Mouse (Mus musculus): ENCODE results near the gene Trmo.

Trmo gene

DNA sequence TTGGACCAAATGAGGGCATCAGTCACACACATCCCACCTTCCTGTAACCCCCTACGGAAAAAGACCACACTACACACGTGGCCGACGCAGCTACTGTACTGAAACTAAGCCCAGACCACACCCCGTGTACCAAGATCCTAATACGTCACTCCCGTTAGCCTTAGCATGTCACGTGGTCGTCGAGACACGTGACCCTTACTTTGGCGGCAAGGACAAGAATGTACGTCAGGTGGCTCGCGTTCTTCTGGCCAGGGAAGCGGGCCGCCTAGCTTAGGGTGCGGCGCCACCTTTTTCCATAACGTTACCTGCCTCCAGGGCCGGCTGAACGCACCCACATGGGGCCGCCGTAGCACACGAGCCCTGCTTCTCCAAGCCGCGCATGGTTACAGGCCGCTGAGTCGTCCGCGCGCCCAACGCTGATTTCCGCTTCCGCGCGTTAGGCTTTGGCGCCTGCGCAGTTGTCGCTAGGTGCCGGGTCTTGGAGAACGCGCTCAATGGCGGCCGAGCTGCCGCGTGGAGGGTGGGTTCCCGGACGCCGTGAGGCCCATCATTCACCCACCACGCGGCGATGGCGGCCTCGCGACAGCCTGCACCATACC lies at the start of gene Trmo:
Gene Trmo, minus strand, starts transcription at position 425 of the 599 bp plus-strand sequence.
- peak; percentile 97 for DNase-seq

DNA sequence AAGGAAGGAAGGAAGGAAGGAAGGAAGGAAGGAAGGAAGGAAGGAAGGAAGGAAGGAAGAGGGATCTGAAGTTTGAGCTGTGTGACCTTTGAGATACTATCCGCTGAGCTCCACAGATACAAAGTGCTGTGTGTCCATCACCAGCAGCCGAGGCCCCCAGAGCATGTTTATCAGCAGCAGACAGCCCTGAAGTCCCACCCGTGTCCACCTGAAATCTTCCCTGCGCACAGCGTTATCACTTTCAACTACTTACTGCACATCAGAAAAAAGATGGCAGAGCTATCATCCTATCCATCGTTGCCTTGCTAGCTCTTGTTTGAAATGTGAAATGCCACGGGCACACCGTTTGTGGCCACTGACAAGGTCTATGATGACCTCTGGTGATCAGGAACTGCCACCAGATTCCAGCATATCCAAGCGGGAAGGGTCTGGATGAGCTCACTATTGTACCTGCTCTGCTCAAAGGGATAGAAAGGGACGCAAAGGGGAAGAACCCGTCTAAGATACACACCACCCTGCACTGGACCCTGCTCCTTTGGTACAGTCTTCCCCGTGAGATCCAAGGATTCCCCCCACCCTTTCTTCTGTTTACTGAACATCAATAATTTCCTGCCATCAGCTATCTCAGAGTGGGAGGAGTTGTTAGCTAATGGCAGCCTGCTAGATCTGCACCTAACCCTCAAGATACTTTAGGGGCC lies 43.3 kb upstream of the Trmo start:
- no peak for DNase-seq

DNA sequence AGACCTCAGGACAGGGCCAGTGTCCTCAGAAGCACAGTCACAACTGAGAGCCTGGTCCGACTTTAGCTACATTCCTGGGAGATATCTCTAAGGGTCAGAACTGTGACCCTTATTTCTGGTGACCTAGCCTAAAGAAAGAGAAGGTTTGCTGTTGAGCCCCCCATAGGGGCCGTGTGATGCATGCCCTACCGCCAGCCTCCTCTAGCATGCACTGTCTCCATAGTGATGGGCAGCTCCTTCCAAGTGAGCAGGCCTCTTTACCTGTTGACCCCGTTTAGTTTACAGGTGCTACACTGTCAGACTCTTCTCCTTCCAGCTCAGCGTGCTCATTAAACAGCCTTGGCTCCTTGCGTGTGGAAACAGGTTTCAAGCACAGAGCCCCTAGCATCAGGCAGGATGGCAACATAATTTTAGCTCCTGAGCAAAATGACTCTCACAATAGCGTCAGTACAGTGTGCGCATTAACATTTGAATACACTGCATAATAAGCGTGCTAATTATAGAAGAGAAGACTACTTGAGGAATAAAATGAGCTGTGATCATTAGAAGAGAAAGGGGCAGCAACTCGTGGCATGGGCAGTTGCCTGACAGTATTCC lies 39.8 kb upstream of the Trmo start:
- DNase-seq: no peak

DNA sequence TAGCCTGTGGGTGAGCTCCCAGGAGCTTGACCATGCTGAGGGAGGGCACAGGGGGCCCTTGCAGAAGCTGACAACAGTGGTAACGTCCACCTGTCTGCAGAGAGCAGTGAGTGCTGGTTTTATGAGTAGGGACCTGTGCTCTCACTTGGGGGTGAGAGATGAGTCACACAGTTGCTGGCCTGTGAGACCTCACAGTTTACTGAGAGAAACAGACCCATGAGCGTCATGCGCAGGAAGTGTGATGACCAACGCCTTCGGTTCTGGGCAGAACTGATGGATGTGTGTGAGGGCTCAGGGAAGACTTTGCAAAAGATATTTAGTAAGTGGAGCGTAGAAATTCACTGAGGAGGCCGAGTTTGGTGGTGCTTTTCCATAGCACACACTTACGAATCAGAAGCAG lies 33.4 kb upstream of the Trmo start:
- DNase-seq: no peak

DNA sequence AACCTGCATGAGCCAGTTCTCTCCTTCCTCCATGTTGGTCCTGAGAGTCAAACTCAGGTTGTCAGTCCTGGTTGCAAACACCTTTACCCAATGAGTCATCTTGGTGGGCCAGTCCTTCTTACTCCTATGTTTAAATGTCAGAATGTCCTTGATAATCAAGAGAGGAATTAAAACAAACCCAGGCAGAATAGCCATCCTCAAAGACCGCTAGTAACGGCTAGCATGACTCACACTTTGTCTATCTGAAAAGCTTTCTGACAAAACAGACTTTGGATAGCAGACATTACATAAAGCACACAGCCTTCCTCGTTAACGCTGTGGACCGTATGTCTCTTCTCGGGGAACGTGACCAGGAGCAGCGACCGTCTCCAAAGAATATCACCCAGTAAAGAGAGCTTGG lies 29.6 kb upstream of the Trmo start:
- DNase-seq: no peak

DNA sequence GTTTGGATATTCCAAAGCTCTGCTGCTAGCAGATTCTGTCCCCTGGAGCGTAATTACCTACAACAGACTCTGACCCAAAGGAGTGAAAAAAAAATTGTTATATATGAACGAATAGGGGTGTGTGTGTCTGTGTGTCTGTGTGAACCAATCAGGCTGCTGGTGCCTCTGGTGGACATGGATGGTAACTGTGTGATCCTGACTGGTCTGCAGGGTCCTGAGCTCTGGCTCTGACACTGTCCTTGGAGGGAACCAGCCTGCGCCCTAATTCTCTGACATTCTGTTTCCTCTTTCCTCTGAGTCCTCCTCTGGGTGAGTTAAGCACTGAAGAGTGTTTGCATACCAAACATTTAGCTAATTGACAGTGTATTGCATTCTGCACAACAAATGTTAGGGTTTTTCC lies 28.3 kb upstream of the Trmo start:
- DNase-seq: peak; percentile 44

DNA sequence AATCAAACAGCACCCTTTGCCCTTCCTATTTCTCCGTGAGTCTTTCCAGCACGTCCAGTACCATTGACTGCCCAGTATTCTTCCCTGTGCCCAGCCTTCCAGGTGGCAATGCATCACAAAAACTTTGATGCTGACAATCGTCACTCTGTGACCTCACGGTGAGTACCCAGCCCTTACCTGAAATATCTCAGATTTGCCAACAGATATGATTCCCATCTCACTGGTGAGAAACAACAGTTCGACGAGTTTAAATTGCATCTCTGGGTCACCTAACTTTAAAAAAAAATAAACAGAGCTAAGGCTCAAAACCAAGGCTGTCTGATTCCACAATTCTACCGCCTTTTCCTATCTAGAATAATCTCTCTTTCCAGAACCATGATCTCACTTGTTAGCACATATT lies 24.2 kb upstream of the Trmo start, which contains the start of gene Hemgn:
Gene Hemgn, minus strand, starts transcription at position 101 of the 400 bp plus-strand sequence.
- DNase-seq: no peak

DNA sequence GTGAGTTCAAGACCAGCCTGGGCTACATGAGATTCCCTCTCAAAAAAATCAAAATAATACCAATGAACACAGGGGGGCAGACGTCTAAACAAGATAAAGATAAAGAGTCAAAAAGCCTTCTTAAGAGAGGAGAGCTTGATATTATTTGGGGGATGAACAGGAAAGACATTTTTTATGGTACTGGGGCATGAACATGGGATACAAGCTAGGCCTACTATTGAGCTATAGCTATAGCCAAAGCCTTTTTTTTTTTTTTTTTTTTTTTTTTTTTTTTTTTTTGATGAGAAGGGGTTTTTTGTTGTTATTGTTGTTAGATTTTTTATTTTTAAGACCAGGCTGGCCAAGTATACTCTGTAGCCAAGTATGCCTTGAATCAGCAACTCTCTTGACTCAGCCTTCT lies 22.9 kb upstream of the Trmo start:
- no peak for DNase-seq

DNA sequence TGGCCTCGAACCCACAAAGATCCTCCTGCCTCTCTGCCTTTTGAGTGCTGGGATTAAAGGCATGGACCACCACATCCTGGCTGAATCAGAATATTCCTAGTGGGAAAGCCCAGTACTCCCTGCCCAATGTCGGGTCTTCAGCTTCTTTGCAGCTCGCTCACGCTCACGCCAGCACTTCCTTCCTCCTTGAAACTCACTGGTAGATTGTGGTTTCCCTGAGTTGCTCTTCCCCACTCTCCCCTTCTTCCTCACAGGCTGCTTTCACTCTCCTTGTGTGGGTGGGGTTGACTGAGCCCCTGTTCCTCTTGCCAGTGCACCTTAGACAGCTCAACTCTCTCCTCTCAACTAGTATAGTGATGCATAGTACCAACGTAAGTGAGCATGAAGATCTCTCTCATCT lies 22.3 kb upstream of the Trmo start:
- peak; percentile 55 for DNase-seq

DNA sequence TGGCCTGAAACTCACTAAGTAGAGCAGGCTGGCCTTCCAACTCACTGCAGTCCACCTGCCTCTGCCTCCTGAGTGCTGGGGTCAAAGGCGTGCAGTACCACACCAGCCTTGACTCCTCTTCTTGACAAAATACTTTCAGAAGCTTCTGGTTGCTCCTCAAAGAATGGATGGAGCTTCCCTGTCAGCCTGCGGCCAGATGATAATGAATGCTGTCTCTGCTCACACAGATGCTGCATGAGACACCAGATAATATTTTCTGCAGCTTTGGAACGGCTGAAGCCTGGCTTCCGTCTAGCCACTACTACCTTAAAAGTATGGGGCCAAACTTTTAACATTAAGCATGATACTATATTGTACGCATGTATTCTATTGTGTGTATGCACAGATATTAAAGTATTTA lies 21.4 kb upstream of the Trmo start:
- DNase-seq: peak; percentile 15

DNA sequence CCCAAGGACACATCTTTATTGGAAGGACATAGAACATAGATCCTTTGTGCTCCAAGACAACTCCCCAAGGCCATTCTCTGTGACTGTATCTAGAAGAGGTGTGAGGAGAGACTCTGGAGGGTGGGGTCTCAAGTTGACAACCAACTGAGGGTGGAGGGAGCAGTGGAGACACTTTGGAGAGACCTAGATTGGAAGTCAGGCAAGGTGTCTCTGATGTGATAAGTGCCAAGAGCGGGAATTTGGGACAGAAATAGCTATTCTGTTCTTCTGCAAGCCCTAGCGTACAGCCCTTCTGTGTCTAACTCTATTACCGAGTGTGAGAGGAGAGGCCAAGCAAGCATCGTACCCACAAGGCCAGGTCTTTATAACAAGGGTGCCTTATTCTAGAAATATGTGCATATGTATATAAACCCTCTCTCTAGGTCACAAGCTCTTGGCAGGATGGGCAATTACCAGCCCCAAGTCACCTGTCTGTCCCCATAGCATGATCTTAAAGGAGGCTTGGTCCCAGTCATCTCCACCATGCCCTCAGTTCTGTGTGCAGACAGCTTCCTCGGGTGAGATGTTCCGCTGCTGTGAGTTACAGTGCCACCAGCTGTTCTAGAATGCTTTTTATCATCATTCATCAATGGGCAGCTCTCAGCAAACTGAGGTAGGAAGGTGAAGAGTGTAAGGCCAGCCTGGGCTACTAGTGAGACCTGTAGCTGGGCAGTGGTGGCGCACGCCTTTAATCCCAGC lies 17.9 kb upstream of the Trmo start:
- DNase-seq: no peak

DNA sequence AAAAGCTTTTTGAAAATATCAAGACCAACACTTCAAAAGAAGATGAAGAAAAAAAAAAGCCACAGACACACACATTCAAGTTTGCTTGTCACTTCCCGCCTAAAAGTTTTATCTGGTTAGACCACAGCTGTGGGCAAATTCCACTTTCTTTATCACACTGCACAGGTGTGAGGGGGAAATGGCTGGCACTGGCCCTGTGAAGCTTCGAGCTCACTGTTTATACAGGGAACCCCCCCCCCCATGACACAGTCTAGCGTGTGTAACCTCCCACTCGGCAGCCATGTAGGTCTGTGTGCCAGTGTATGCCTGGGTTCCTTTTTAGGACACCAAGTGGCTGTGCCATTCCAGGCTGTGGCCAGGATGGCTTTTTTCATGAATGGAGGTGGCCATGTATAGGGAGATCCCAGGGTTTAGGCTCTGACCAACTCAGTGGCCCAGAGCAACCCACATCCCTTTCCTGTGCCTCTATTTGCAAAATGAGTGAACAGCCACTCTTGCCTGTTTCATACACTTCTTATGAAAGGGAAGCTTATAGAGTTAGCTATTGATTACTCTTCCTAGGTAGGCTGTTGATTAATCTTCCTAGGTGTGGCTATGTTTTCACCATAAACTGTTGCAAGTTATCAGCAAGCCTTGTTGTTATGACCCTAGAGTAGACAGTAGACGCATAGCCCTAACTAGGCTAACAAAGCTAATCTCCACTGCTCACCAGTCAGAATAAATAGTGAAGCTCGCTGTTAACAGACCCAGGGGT lies 15.0 kb upstream of the Trmo start:
- peak; percentile 69 for DNase-seq

DNA sequence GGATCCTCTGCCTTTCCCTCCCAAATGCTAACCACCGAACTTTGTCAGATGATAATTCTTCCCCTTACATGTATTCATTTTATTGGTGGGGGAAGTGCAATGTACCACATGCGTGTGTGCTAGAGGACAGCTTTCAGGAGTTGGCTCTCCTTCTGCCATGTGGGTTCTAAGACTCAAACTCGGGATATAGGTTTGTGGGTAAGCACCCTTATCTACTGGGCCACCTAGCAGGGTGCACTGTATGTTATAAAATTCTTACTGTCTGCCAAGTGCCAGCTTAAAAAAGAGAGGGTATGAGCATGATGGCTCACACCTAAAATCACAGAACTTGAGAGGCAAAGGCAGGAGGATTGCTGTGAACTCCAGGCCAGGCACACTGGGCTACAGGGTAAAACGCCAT lies 9.6 kb upstream of the Trmo start:
- DNase-seq: no peak

DNA sequence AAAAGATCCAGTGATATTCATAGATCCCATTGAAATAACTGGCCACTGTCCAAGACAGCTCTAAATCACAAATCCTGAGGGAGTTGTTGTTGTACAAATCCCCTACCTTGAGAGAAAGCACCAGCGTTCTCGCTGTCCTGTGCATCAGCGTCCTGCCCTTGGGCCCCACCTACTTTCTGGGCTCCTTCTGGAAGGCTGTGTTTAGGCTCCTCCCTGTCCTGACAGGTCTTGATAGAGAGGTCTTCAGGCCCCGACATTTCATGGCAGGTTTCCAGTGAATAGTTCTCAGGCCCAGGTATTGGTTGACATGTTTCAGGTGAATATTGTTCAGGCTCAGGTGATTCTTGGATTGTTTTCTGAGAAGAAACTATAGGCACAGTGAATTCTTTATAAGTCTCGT lies 6.5 kb upstream of the Trmo start:
- no peak for DNase-seq

DNA sequence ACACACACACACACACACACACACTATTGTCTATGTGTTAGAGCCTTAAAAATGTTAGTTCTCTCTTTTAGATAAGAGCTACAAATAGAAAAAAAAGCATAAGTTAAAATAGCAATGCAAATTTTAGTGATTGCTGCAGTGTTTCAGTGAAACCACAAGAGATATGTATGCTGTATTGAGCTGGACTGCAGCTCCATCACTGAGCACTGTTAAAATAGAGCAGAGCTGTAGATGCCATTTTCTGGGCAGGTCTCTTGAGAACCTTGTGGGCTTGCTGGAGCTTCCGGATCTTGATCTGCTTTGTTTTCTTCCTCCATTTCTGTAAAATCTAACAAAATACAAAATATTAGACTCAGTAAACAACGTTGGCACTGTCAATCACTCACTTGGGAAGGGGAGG lies 5.2 kb upstream of the Trmo start:
- DNase-seq: no peak

DNA sequence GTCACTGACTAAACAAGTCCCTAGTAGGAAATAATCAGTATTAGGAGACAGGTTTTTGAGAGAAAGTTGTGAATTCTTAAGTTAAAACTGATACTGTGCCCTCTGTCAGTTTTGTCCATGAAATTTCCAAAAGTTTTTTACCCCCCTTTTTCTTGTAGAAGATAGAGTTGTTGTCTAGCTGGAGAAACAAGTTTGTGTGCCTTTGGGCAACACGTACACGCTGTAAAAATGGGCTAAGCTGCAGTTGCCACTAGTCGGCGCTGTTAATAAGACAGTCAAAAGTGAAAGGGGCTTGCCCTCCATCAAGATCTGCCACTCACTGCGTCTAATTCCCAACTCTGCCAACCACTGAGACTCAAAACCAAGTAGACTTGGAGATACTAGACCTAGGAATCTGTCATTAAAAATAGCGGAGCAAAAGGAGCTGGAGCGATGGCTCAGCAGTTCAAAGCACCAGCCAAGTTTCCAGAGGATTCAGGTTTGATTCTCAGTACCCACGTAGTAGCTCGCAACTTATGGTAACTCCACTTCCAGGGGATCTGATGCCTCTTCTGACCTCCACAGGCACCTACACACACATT lies 1.2 kb upstream of the Trmo start:
- peak; percentile 92 for DNase-seq

DNA sequence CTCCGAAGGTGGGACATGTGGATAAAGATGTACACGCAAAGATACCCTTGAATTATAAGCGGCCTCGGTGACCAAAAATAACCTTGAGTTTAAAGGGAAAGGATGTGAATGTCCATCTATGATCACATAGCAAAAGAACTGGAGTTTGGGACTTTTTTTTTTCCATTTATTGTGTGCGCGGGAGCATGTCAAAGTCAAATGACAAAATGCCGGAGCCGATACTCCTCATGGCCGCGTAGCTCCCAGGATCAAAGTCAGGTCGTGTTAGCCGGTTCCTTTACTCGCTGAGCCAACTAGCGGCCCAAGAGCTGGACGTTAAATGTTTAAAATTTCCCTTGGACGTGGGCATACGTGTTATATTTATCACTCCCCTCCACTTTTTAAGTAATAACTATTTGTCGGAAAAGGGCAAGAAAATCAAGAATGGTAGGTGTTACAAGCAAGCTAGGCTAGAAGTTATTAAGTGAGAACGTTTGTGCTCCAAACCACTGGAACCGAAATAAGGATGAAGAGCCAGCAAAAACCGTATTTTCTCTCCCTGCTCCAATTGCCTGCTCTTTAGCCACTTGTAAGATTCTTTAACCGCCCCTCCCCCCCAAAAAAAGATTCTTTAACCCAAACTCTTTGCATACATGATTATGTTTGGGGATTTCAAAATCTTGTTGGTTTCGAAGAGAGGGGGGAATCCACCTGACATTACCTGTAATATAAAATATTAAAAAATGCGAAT lies 540 bp upstream of the Trmo start:
- peak; percentile 48 for DNase-seq

DNA sequence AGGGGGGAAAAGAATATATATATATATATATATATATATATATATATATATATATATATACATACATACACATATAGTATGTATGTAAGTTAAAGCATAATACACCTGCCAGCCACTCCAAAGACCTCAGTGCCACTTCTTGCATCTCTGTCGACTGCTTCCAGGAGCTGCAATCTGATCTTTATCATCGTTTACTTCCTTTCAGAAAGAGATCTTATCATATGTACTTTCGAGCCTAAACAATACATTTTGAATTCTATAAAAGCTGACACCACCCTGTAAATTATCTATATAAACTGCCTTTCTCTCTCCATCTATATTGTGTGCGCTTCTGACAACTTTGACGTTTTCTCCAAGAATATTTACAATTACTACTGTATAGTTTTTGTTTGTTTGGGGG lies 681 bp downstream of the Trmo start:
- DNase-seq: no peak

DNA sequence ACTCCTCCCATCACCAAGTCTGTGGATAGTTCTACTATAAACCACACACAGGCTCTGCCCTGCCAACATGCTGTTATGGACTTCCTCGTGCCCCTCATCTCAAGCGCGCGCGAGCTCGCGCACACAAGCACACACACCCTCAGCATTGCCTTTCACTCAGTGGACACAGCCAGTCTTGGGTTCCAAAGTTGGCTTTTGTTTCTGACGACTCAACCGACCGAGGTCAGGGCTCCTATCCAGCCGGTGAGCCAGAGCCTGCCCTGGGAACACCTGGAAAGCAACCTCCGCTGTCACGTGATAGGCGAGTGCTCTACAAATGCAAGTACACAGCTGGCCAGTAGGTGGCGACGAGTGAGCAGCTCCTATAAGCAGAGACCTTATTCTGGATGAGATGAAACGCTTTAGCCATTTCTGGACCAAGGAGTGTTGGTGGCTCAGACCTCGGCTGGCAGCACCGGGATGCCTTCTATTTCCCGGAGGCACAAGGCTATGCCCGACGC lies 14.3 kb downstream of the Trmo start:
- DNase-seq: peak; percentile 88

DNA sequence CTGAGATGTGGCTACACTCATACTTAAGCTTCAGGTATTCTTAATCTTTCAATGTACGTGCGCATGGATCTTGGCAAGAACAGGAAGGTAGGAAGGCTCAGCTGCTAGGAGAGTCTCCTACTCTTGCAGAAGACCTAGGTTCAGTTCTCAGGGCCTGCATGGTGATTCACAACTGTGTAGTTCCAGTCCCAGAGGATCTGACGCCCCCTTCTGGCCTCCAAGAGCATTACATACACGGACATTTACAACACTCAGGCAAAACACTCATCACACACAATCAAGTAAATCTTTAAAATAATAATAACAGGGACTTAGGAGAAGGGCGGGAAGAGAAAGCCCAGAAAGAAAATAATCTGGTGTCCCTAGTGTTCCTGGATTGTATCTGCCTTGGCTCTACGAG lies 14.8 kb downstream of the Trmo start:
- peak; percentile 62 for DNase-seq

DNA sequence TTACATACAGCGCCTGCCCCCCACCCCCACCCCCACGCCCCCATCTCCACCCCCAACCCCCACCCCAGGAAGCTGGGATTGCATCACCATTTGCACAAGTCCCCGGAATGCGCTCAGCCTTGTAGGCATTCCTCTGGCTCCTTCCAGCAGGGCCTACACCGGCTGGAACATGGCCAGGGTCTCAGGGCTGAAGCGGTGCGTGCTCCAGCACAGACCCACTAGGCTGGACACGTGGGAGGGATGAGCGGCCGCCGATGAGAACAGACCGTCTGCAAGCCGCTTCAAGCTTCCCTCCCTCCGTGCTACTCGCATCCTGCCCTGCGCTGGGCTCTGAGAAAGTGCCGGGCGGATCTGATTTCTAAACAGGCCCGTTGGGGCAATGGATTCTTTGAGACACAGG lies 18.2 kb downstream of the Trmo start:
- DNase-seq: no peak

DNA sequence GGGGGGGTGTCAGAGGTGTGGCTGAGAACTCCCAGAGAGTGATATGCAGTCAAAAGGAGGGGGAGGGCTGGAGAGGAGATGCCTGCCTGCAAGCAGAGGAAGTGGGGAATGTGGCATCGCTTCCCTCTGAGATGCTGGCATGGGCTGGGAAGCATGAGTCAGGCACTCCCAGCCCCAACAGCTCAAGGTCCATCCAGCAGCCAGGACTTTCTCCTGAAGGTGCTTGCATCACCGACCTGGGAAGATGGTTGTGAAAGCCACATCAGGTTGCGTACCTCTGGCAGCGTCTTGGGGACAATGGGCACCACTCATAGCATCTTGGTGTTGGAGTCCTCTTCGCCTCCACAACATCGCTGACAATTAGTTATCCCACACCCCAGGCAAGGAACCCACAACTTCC lies 18.8 kb downstream of the Trmo start:
- DNase-seq: no peak
